Mouse (Mus musculus) embryonic fibroblast, embryonic 13.5 days (primary cell): ENCODE measurements around the gene Ndufs2.

Source experiments
- CTCF ChIP-seq: IDR thresholded peaks from 2 replicates; pipeline ENCODE4 v1.5.1; 2011; ENCODE audit warnings: mild to moderate bottlenecking, control low read depth, low read length, moderate library complexity, borderline replicate concordance; ENCODE audit not compliant: insufficient read depth
- POLR2A ChIP-seq: IDR thresholded peaks from 2 replicates; pipeline ENCODE4 v1.6.1; 2011; ENCODE audit warnings: low read depth, mild to moderate bottlenecking, control low read depth, low read length, moderate library complexity

- TF ChIP-seq POLR2A, result no peak
- no peak for TF ChIP-seq CTCF
Observed at GRCm38 (mm10) chr1:171257781-171258180, 6.6 kb upstream of the Ndufs2 start.
